Mouse (Mus musculus) midbrain, embryonic 16.5 days (tissue): Measurements from ENCODE around the gene Tle1. TPM values are rescaled to one million over a fixed set of nuclear protein-coding genes. Genes with fewer than 3 reads are reported as not detected.

Source experiments
- ATAC-seq: fragments of 200-750 bp; cut with Nextera tagmentation; 2 replicates; pipeline ENCODE4 v1.8.0; 2017; ENCODE audit warnings: moderate TSS enrichment
- H3K27ac ChIP-seq: fragments of 300-500 bp; sonication (generic); 2 replicates; pipeline ENCODE4 v1.5.1; 2014; ENCODE audit warnings: mild to moderate bottlenecking, low read length, mixed read lengths
- H3K27me3 ChIP-seq: fragments of 300-500 bp; sonication (generic); 2 replicates; pipeline ENCODE4 v1.6.1; 2014; ENCODE audit warnings: low read depth, low read length, mixed read lengths; ENCODE audit not compliant: control insufficient read depth, insufficient read depth
- H3K36me3 ChIP-seq: fragments of 300-500 bp; sonication (generic); 2 replicates; pipeline ENCODE4 v1.6.1; 2014; ENCODE audit warnings: mild to moderate bottlenecking, low read length, moderate library complexity, mixed read lengths; ENCODE audit not compliant: control insufficient read depth, insufficient read depth
- H3K4me1 ChIP-seq: fragments of 300-500 bp; sonication (generic); 2 replicates; pipeline ENCODE4 v1.6.1; 2014; ENCODE audit warnings: mild to moderate bottlenecking, low read length, mixed read lengths; ENCODE audit not compliant: control insufficient read depth, insufficient read depth
- H3K4me2 ChIP-seq: fragments of 300-500 bp; sonication (generic); 2 replicates; pipeline ENCODE4 v1.6.1; 2014; ENCODE audit warnings: mild to moderate bottlenecking, low read length, mixed read lengths
- H3K4me3 ChIP-seq: fragments of 300-500 bp; sonication (generic); 2 replicates; pipeline ENCODE4 v1.5.1; 2014; ENCODE audit warnings: low read depth, mild to moderate bottlenecking, low read length, moderate library complexity, mixed read lengths
- H3K9ac ChIP-seq: fragments of 300-500 bp; sonication (generic); 2 replicates; pipeline ENCODE4 v1.6.1; 2014; ENCODE audit warnings: low read depth, low read length, mixed read lengths
- H3K9me3 ChIP-seq: fragments of 300-500 bp; sonication (generic); replicated peaks from 2 replicates; pipeline ENCODE4 v1.6.1; 2014; ENCODE audit warnings: mild to moderate bottlenecking, low read length, mixed read lengths; ENCODE audit not compliant: control insufficient read depth, poor library complexity, severe bottlenecking
- WGBS: fragments of 180-500 bp; shearing (Covaris S2); extraction: QIAGEN DNeasy Blood & Tissue Kit; methylation state at CpG from one replicate; pipeline ENCODE4 v1.1.7; 2014; 5-methylcytosine and 5-hydroxymethylcytosine counted together
- polyA plus RNA-seq: library from polyadenylated mRNA; unstranded; fragments of >200 nt; fragmentation: Nextera tagmentation; extraction: Ambion mirVana; gene quantifications from 2 replicates; pipeline ENCODE4 v1.2.1, GENCODE M21; 2015

The Tle1 gene
- polyA plus RNA-seq, 1 experiment from 2014 or later = 26.3 TPM

- Histone ChIP-seq H3K36me3 (peaks cover 4% of the 10 kb centered on the region; the same call in 1 of the 2 replicates), H3K4me3 (no peak overlapping the region), H3K9ac (no peak overlapping the region), H3K4me2 (no peak overlapping the region), H3K4me1 (peaks cover 26% of the 10 kb centered on the region), H3K9me3 (no peaks in the 10 kb centered on the region), H3K27ac (peak overlapping the region; percentile 63), H3K27me3 (no peaks in the 10 kb centered on the region)
- ATAC-seq = peak; percentile 87
- 6% methylated on average over 2 of the region's 2 CpGs for WGBS
These were observed 32.9 kb downstream of the Tle1 start for GRCm38 (mm10) chr4:72167761-72168229.

GRCm38 (mm10) chr4:72167171-72167570, 33.5 kb downstream of the Tle1 start:
- Histone ChIP-seq H3K4me3 (no peak overlapping the region), H3K9me3 (no peaks in the 10 kb centered on the region), H3K4me1 (peaks cover 26% of the 10 kb centered on the region), H3K36me3 (peaks cover 4% of the 10 kb centered on the region; the same call in 1 of the 2 replicates), H3K27me3 (no peaks in the 10 kb centered on the region), H3K4me2 (no peak overlapping the region), H3K9ac (no peak overlapping the region), H3K27ac (peak overlapping the region; percentile 63)
- peak; percentile 33; the same call in 1 of the 2 replicates for ATAC-seq
- WGBS = 24% methylated on average over 3 of the region's 3 CpGs

DNA sequence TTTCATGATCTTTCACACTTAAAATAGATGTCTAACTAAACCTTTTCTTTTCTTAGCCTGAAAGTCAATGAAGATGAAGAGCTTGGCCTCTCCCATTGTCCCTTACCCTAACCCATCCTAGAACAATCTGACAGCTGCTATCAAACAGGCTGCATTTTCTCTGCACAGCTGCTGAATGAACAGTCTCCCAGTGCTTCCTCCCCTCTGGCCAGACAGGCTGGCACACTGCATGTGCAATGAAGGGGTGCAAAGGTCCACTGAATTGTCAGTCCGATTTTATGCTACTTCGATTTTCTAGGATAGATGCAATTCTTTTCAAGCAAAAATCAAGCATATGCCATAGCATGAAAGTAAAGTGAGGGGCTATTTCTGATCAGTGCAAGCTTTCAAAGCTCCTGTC, 34.2 kb downstream of the Tle1 start:
- peaks cover 26% of the 10 kb centered on the region for H3K4me1 ChIP-seq
- no peak overlapping the region for H3K9ac ChIP-seq
- H3K27me3 ChIP-seq = no peaks in the 10 kb centered on the region
- no peak overlapping the region for H3K4me3 ChIP-seq
- WGBS = 30% methylated on average over 2 of the region's 2 CpGs
- no peak overlapping the region for H3K4me2 ChIP-seq
- no peak for ATAC-seq
- H3K9me3 ChIP-seq = no peaks in the 10 kb centered on the region
- H3K27ac ChIP-seq = no peak overlapping the region
- peaks cover 4% of the 10 kb centered on the region; the same call in 1 of the 2 replicates for H3K36me3 ChIP-seq

DNA sequence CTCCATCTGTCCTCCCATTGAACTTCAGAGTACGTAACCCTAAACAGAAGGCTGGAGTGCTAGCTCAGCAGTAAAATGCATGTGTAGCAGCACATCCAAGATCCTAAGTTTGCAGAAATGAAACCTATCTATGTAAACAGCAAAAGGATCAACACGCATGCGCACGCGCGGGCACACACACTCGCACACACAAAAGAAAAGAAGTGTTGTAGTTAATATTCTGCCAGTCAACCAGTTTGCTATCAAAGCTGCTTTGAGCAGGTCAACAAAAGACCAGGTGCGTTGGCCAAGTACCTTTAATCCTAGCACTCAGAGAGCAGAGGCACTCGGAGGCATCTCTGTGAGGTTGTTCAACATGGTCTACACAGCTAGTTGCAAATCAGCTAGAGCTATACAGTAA, 35.0 kb downstream of the Tle1 start:
- ATAC-seq = no peak
- Histone ChIP-seq H3K4me3 (no peak overlapping the region), H3K4me1 (peaks cover 26% of the 10 kb centered on the region), H3K9ac (no peak overlapping the region), H3K27me3 (no peaks in the 10 kb centered on the region), H3K27ac (no peak overlapping the region), H3K9me3 (no peaks in the 10 kb centered on the region), H3K4me2 (no peak overlapping the region), H3K36me3 (peaks cover 4% of the 10 kb centered on the region; the same call in 1 of the 2 replicates)
- 89% methylated on average over 9 of the region's 9 CpGs for WGBS

- no peak overlapping the region for H3K9ac ChIP-seq
- H3K4me1 ChIP-seq = peaks cover 24% of the 10 kb centered on the region
- H3K4me2 ChIP-seq = no peak overlapping the region
- 95% methylated on average over 4 of the region's 4 CpGs for WGBS
- no peaks in the 10 kb centered on the region for H3K27me3 ChIP-seq
- no peak overlapping the region for H3K27ac ChIP-seq
- no peaks in the 10 kb centered on the region for H3K9me3 ChIP-seq
- no peak for ATAC-seq
- H3K36me3 ChIP-seq = peaks cover 8% of the 10 kb centered on the region
- no peak overlapping the region for H3K4me3 ChIP-seq
These were observed 38.1 kb downstream of the Tle1 start for GRCm38 (mm10) chr4:72162445-72163218.

DNA sequence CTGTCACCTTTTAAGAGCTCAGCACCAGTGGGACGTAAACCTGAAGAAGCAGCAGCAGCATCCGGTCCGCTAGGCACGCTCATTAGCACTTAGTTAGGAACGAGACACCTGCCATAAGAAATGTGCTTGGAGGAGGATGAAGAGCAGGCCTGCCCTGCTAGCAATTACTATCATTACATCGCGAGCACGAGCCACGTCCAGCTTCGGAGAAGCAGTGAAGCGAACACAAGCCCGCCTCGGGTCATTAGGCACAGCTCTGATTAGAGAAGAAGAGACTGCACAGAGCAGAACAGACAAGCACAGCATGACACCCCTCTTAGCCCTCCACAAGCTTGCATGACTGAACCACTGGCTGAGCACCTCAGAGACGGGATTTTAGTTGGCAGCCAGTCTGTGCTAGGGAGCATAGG, 40.6 kb downstream of the Tle1 start:
- WGBS = 23% methylated on average over 14 of the region's 14 CpGs
- no peak overlapping the region for H3K9ac ChIP-seq

DNA sequence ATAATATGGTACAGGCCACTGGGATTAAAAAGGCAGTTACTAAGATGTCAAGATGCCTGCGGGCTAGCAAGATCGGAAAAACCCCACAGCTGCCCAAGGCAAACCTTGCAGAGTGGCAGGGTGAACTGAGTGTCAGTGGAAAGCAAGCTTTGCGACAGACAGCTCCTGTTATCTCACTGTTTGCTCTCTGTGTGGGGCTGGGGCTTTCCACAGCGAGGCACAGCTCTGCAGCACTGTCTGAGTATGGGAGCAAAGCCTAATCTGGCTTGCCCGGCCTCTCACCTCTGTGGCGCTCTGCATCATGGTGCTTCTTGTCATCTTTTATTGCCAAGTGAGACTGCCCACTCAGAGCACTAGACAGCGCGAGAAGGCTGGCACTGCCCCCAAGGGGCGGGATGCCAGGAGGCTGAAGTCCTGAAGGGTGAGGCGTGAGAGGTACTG, 42.8 kb downstream of the Tle1 start:
- no peaks in the 10 kb centered on the region for H3K27me3 ChIP-seq
- H3K4me3 ChIP-seq = no peak overlapping the region
- peaks cover 8% of the 10 kb centered on the region for H3K4me1 ChIP-seq
- 53% methylated on average over 10 of the region's 10 CpGs for WGBS
- peak; percentile 63 for ATAC-seq
- H3K27ac ChIP-seq = no peak overlapping the region
- H3K4me2 ChIP-seq = no peak overlapping the region
- H3K9ac ChIP-seq = no peak overlapping the region
- no peaks in the 10 kb centered on the region for H3K9me3 ChIP-seq
- H3K36me3 ChIP-seq = peaks cover 4% of the 10 kb centered on the region

More for the DNA sequence above, 40.6 kb downstream of the Tle1 start:
- Histone ChIP-seq H3K27ac (no peak overlapping the region), H3K36me3 (peaks cover 8% of the 10 kb centered on the region), H3K9me3 (no peaks in the 10 kb centered on the region), H3K4me3 (no peak overlapping the region), H3K27me3 (no peaks in the 10 kb centered on the region), H3K4me2 (no peak overlapping the region), H3K4me1 (peaks cover 8% of the 10 kb centered on the region)
- peak; percentile 75 for ATAC-seq

- H3K4me3 ChIP-seq = no peak overlapping the region
- H3K36me3 ChIP-seq = no peaks in the 10 kb centered on the region
- no peaks in the 10 kb centered on the region for H3K27me3 ChIP-seq
- peaks cover 9% of the 10 kb centered on the region for H3K4me1 ChIP-seq
- H3K9me3 ChIP-seq = no peaks in the 10 kb centered on the region
- no peak overlapping the region for H3K27ac ChIP-seq
- WGBS = 58% methylated on average over 4 of the region's 4 CpGs
- no peak overlapping the region for H3K4me2 ChIP-seq
- no peak for ATAC-seq
- no peak overlapping the region for H3K9ac ChIP-seq
These were observed 50.1 kb downstream of the Tle1 start for GRCm38 (mm10) chr4:72150460-72151131.

DNA sequence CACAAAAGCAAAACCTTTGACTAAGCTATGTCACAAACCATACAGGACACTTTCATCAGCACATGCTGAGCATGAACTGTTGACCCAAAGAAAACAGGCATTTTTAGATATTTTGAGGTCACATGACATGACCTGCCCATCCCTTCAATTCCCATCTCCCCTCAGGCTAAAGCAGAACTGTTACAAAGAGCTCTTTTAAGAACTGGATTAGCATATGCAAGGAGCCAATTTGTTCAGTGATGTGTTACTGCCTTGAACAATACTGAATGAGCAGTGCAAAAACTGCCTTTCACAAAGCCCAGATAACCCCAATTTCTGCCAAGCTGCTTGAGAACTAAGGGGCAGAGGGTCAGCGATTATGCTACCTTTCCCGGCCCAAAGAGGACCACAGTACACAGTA, 54.7 kb downstream of the Tle1 start:
- no peaks in the 10 kb centered on the region for H3K27me3 ChIP-seq
- H3K4me1 ChIP-seq = peaks cover 9% of the 10 kb centered on the region
- no peaks in the 10 kb centered on the region for H3K9me3 ChIP-seq
- no peaks in the 10 kb centered on the region; the same call in 1 of the 2 replicates for H3K36me3 ChIP-seq
- no peak overlapping the region for H3K9ac ChIP-seq
- ATAC-seq = peak; percentile 57; the same call in 1 of the 2 replicates
- H3K4me3 ChIP-seq = no peak overlapping the region
- WGBS = 4% methylated on average over 2 of the region's 2 CpGs
- H3K27ac ChIP-seq = no peak overlapping the region
- H3K4me2 ChIP-seq = no peak overlapping the region
